Mouse (Mus musculus) embryonic stem cell, embryonic (primary cell): ENCODE measurements around the gene Cd209g.

ENCODE experiments used
- CTCF ChIA-PET, 4 experiments: fragments of 300-600 bp in 2 of 4; fragments of 350-600 bp in 2 of 4; sonication (Branson Sonifier 250); formaldehyde crosslinking; loops; one replicate each; lab custom pipeline; 2022; ENCODE audit warnings: inconsistent platforms in 2 of 4; lab: Charles Lee
- POLR2A ChIA-PET, 4 experiments: fragments of 300-600 bp in 2 of 4; fragments of 350-600 bp in 2 of 4; sonication (Branson Sonifier 250); formaldehyde crosslinking; loops; one replicate each; lab custom pipeline; 2022; ENCODE audit warnings: antibody characterized with exemption in 4 of 4, inconsistent platforms in 1 of 4; lab: Charles Lee

Cd209g gene

GRCm38 (mm10) chr8:4183409-4183808 lies 49.5 kb downstream of the Cd209g start:
- CTCF ChIA-PET, result interaction anchor here in 2 of 4 experiments (0.7 to 0.9 kb wide), 2 partner anchors 9 to 34 kb away, joined by 3 read pairs; partner anchors contain the start of gene Prr36 (in 1 of the 2)
- POLR2A ChIA-PET, result interaction anchor here in 2 of 4 experiments (0.7 to 1.2 kb wide), 2 partner anchors 9 to 18 kb away, joined by 3 to 5 read pairs; no protein-coding TSS in a partner anchor

GRCm38 (mm10) chr8:4186151-4186550 lies 52.3 kb downstream of the Cd209g start:
- ChIA-PET CTCF (interaction anchor here in 1 of 4 experiments (0.8 kb wide), 1 partner anchor 46 kb away, joined by 3 read pairs; no protein-coding TSS in a partner anchor), POLR2A (interaction anchor here in 2 of 4 experiments (0.7 to 1.5 kb wide), 2 partner anchors 20 to 175 kb away, joined by 3 to 4 read pairs; no protein-coding TSS in a partner anchor)
